Mouse (Mus musculus) olfactory bulb, adult 2 months (tissue): Measurements from ENCODE around the gene Tjp3.

Experiments
- CTCF ChIP-seq: fragments of 200-500 bp; IDR thresholded peaks from 2 replicates; pipeline ENCODE4 v1.5.1; 2012; ENCODE audit warnings: low read depth, mild to moderate bottlenecking, low read length, moderate library complexity; ENCODE audit not compliant: insufficient read depth
- POLR2A ChIP-seq: fragments of 200-500 bp; IDR thresholded peaks from 2 replicates; pipeline ENCODE4 v1.6.1; 2012; ENCODE audit warnings: mild to moderate bottlenecking, low read depth, low read length, moderate library complexity; ENCODE audit not compliant: insufficient read depth

DNA sequence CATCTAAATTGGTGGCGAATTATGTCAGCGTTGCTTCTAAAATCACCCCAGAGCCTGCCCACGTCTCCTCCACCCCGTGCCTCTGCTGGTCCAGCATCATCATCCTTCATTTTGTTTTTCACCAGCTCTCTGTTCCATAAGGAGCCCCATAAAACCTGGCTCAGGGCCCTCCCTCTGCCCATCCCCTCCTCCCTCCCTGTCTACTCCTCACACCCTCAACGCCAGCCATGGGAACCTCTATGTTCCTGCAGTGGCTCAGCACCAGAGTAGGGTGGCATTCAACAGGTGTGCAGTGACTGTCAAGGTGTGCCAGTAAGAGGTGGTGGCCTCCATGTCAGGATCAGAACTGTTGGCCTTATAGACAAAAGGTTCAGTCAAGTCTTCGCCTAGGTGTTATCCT lies 3.8 kb upstream of the Tjp3 start:
- TF ChIP-seq CTCF = no peak
- TF ChIP-seq POLR2A = no peak
